Mouse (Mus musculus): ENCODE data around the gene Zic4. TPM values are rescaled to one million over a fixed set of nuclear protein-coding genes. Genes with fewer than 3 reads are reported as not detected.

The Zic4 gene
- polyA plus RNA-seq, 1 experiment from 2014 or later, result not detected

Other genes starting within 250 kb of the Zic4 start
- 0.04 and 0.09 TPM in 2 replicates for gene Zic1, start 3.4 kb downstream of the Zic4 start, polyA plus RNA-seq (2015; fragmentation: Nextera tagmentation; extraction: Ambion mirVana)